Mouse (Mus musculus): ENCODE data around the gene Epop. TPM values are rescaled to one million over a fixed set of nuclear protein-coding genes. Genes with fewer than 3 reads are reported as not detected.

Epop gene
- polyA plus RNA-seq, 1 experiment from 2014 or later, result 1.3 TPM

GRCm38 (mm10) chr11:97669268-97669667, 39.8 kb upstream of the Epop start:
- H3K4me3 ChIP-seq (ENCODE audit: low read depth, low read length), result no peak overlapping the region
- no peaks in the 10 kb centered on the region for H3K9me3 ChIP-seq (replicated peaks; ENCODE audit: control insufficient read depth, low read length, poor library complexity, severe bottlenecking)
- no peak overlapping the region for H3K4me2 ChIP-seq (ENCODE audit: low read length)
- peaks cover 15% of the 10 kb centered on the region for H3K4me1 ChIP-seq (ENCODE audit: control insufficient read depth, insufficient read depth, low read length)
- H3K9ac ChIP-seq (ENCODE audit: low read depth, low read length), result no peak overlapping the region
- WGBS, result 42% methylated on average over 15 of the region's 15 CpGs
- no peak overlapping the region for H3K27ac ChIP-seq (ENCODE audit: low read length)
- H3K27me3 ChIP-seq (ENCODE audit: control insufficient read depth, insufficient read depth, low read depth, low read length), result no peaks in the 10 kb centered on the region
- H3K36me3 ChIP-seq (ENCODE audit: control insufficient read depth, insufficient read depth, low read length), result peaks cover 25% of the 10 kb centered on the region
- no peak for ATAC-seq

- H3K4me3 ChIP-seq (ENCODE audit: low read depth, low read length), result no peak overlapping the region
- H3K9me3 ChIP-seq (replicated peaks; ENCODE audit: control insufficient read depth, low read length, poor library complexity, severe bottlenecking), result no peaks in the 10 kb centered on the region
- no peaks in the 10 kb centered on the region for H3K27me3 ChIP-seq (ENCODE audit: control insufficient read depth, insufficient read depth, low read depth, low read length)
- peaks cover 17% of the 10 kb centered on the region for H3K4me1 ChIP-seq (ENCODE audit: control insufficient read depth, insufficient read depth, low read length)
- no peak overlapping the region for H3K27ac ChIP-seq (ENCODE audit: low read length)
- no peak overlapping the region for H3K9ac ChIP-seq (ENCODE audit: low read depth, low read length)
- H3K4me2 ChIP-seq (ENCODE audit: low read length), result no peak overlapping the region
- WGBS, result 93% methylated on average over 7 of the region's 7 CpGs
- no peak for ATAC-seq
- H3K36me3 ChIP-seq (ENCODE audit: control insufficient read depth, insufficient read depth, low read length), result peaks cover 19% of the 10 kb centered on the region
Measured at GRCm38 (mm10) chr11:97668160-97668559, 38.7 kb upstream of the Epop start.

DNA sequence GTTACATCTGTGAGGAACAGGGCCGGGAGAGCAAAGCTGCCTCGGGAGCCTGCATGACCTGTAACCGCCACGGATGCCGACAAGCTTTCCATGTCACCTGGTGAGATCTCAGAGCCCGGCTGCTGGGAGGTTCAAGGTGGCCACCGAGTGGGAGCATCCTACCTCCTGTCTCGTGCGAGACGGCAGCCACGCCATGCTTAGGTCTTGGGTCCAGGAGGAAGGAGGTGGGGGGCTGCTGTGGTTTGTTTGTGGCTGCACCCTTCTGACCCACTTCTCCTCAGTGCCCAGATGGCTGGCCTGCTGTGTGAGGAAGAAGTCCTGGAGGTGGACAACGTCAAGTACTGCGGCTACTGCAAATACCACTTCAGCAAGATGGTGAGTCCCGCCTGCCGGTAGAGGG, 37.3 kb upstream of the Epop start:
- Histone ChIP-seq H3K4me2 (ENCODE audit: low read length) (no peak overlapping the region), H3K9me3 (replicated peaks; ENCODE audit: control insufficient read depth, low read length, poor library complexity, severe bottlenecking) (no peaks in the 10 kb centered on the region), H3K27me3 (ENCODE audit: control insufficient read depth, insufficient read depth, low read depth, low read length) (peaks cover 3% of the 10 kb centered on the region), H3K4me1 (ENCODE audit: control insufficient read depth, insufficient read depth, low read length) (peaks cover 20% of the 10 kb centered on the region), H3K27ac (ENCODE audit: low read length) (no peak overlapping the region), H3K4me3 (ENCODE audit: low read depth, low read length) (no peak overlapping the region), H3K36me3 (ENCODE audit: control insufficient read depth, insufficient read depth, low read length) (peaks cover 12% of the 10 kb centered on the region; the same call in 1 of the 2 replicates), H3K9ac (ENCODE audit: low read depth, low read length) (0 out of 2 replicates have a peak overlapping the region, but pooled peaks have one; percentile 10)
- WGBS, result 93% methylated on average over 15 of the region's 15 CpGs
- ATAC-seq, result no peak

DNA sequence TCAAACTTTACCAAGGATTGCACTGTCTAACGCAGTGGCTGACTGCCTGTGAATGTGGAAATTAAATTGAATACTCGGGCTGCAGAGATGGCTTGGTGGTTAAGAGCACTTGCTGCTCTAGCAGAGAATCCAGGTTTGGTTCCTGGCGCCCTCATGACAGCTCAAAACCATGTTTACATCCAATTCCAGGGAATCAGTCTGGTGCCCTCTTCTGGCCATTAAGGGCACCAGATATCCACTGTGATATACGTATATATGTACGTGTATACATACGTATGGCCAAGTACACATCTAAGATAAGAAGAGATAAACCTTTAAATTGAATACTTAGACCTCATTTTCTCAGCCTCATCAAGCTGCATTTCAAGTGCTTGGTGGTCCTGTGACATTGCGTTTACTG, 36.7 kb upstream of the Epop start:
- no peak for ATAC-seq
- peaks cover 7% of the 10 kb centered on the region for H3K27me3 ChIP-seq (ENCODE audit: control insufficient read depth, insufficient read depth, low read depth, low read length)
- no peak overlapping the region for H3K4me2 ChIP-seq (ENCODE audit: low read length)
- no peak overlapping the region for H3K9ac ChIP-seq (ENCODE audit: low read depth, low read length)
- peaks cover 12% of the 10 kb centered on the region; the same call in 1 of the 2 replicates for H3K36me3 ChIP-seq (ENCODE audit: control insufficient read depth, insufficient read depth, low read length)
- 91% methylated on average over 7 of the region's 7 CpGs for WGBS
- H3K4me1 ChIP-seq (ENCODE audit: control insufficient read depth, insufficient read depth, low read length), result peaks cover 24% of the 10 kb centered on the region
- H3K9me3 ChIP-seq (replicated peaks; ENCODE audit: control insufficient read depth, low read length, poor library complexity, severe bottlenecking), result no peaks in the 10 kb centered on the region
- H3K4me3 ChIP-seq (ENCODE audit: low read depth, low read length), result no peak overlapping the region
- H3K27ac ChIP-seq (ENCODE audit: low read length), result no peak overlapping the region

- H3K9me3 ChIP-seq (replicated peaks; ENCODE audit: control insufficient read depth, low read length, poor library complexity, severe bottlenecking), result no peaks in the 10 kb centered on the region
- WGBS, result 84% methylated on average over 13 of the region's 13 CpGs
- H3K27ac ChIP-seq (ENCODE audit: low read length), result no peak overlapping the region
- peaks cover 7% of the 10 kb centered on the region; the same call in 1 of the 2 replicates for H3K36me3 ChIP-seq (ENCODE audit: control insufficient read depth, insufficient read depth, low read length)
- no peak for ATAC-seq
- H3K4me2 ChIP-seq (ENCODE audit: low read length), result peak overlapping the region; percentile 86; the same call in 1 of the 2 replicates
- no peak overlapping the region; the same call in 1 of the 2 replicates for H3K4me3 ChIP-seq (ENCODE audit: low read depth, low read length)
- H3K4me1 ChIP-seq (ENCODE audit: control insufficient read depth, insufficient read depth, low read length), result peaks cover 32% of the 10 kb centered on the region
- H3K27me3 ChIP-seq (ENCODE audit: control insufficient read depth, insufficient read depth, low read depth, low read length), result peaks cover 7% of the 10 kb centered on the region
- H3K9ac ChIP-seq (ENCODE audit: low read depth, low read length), result no peak overlapping the region; the same call in 1 of the 2 replicates
Measured at GRCm38 (mm10) chr11:97665431-97665830, 35.9 kb upstream of the Epop start.

DNA sequence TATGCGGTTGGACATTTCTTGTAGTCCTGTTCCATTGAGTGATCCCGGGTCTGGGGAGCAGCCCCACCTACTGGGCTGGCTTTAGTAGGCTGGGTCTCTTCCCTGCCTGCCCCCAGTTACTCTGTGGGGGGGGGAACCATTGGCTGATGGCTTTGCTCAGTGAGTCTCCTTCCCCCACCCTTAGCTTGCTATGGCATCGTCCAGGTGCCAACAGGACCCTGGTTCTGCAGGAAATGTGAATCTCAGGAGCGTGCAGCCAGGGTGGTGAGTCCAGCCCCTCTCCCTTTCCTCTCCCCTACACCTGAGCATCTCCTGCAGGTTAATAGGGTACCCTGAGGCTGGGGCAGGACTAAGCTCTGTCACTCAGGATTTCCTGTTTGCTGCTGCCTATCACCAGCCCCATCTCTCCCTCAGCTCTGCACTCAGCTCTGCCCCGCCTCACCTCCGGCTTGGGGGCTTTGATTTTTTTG, 35.3 kb upstream of the Epop start:
- Histone ChIP-seq H3K27ac (ENCODE audit: low read length) (no peak overlapping the region), H3K9ac (ENCODE audit: low read depth, low read length) (0 out of 2 replicates have a peak overlapping the region, but pooled peaks have one; percentile 15), H3K36me3 (ENCODE audit: control insufficient read depth, insufficient read depth, low read length) (peaks cover 6% of the 10 kb centered on the region; the same call in 1 of the 2 replicates), H3K4me3 (ENCODE audit: low read depth, low read length) (peak overlapping the region; percentile 95), H3K27me3 (ENCODE audit: control insufficient read depth, insufficient read depth, low read depth, low read length) (peaks cover 7% of the 10 kb centered on the region), H3K4me1 (ENCODE audit: control insufficient read depth, insufficient read depth, low read length) (peaks cover 32% of the 10 kb centered on the region), H3K4me2 (ENCODE audit: low read length) (peak overlapping the region; percentile 86), H3K9me3 (replicated peaks; ENCODE audit: control insufficient read depth, low read length, poor library complexity, severe bottlenecking) (no peaks in the 10 kb centered on the region)
- no peak for ATAC-seq
- 19% methylated on average over 6 of the region's 6 CpGs for WGBS

DNA sequence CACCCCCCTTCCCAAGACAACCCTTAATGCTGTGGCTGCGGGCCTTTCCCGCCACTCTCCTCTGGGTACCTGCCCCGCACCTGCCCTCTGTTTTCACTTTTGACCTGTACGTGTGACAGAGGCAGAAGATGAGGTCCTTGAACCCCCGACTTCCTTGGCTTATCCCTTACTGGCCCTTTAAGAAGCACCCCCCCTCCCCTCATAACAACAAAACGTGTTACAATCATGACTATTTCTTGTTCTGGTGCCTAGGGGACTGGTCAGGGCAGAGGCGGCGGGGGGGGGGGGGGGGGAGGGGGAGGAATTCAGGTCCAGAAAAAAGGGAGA, 34.8 kb upstream of the Epop start:
- WGBS, result 0% methylated on average over 6 of the region's 8 CpGs
- no peaks in the 10 kb centered on the region for H3K9me3 ChIP-seq (replicated peaks; ENCODE audit: control insufficient read depth, low read length, poor library complexity, severe bottlenecking)
- peaks cover 37% of the 10 kb centered on the region for H3K4me1 ChIP-seq (ENCODE audit: control insufficient read depth, insufficient read depth, low read length)
- peak overlapping the region; percentile 86 for H3K4me2 ChIP-seq (ENCODE audit: low read length)
- peak overlapping the region; percentile 90 for H3K9ac ChIP-seq (ENCODE audit: low read depth, low read length)
- no peak for ATAC-seq
- peak overlapping the region; percentile 95 for H3K4me3 ChIP-seq (ENCODE audit: low read depth, low read length)
- H3K27ac ChIP-seq (ENCODE audit: low read length), result peak overlapping the region; percentile 78; the same call in 1 of the 2 replicates
- peaks cover 7% of the 10 kb centered on the region for H3K27me3 ChIP-seq (ENCODE audit: control insufficient read depth, insufficient read depth, low read depth, low read length)
- H3K36me3 ChIP-seq (ENCODE audit: control insufficient read depth, insufficient read depth, low read length), result peaks cover 6% of the 10 kb centered on the region; the same call in 1 of the 2 replicates

DNA sequence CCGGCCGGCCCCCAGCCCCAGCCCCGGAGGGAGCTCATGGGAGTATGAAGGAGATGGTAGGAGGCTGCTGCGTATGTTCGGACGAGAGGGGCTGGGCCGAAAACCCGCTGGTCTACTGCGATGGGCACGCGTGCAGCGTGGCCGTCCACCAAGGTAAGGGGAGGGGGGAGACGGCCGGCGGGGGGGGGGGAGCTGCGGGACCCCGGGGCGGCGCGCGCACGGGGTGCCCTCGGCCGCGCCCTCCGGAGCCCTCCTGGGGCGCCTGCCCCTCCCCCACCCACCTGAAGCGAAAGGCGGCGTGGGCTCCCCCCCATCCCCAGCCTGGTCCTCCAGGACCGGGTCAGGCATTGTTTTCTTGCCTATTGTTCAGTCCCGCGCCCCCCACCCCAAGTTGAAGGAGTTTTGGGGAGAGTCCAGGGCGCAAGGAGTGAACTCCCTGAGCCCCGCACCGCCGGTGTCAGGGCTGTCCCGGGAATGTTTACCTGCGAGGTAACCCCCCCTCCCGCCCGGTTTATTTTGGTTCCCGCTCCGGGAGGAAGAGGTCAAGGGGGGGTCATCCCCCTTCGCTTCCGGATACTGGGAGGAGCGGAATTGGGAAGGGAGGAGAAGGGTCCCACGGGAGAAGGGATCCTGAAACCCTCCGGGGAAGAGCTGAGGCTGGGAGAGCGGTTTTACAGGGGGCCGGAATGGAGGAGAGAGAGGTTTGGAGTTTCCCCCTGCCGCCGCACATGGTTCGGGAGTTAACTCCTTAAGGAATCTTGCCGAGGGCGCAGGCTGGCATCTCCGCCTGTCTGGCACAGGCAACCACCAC, 34.2 kb upstream of the Epop start:
- Histone ChIP-seq H3K4me1 (ENCODE audit: control insufficient read depth, insufficient read depth, low read length) (peaks cover 35% of the 10 kb centered on the region), H3K9me3 (replicated peaks; ENCODE audit: control insufficient read depth, low read length, poor library complexity, severe bottlenecking) (no peaks in the 10 kb centered on the region), H3K27me3 (ENCODE audit: control insufficient read depth, insufficient read depth, low read depth, low read length) (peaks cover 7% of the 10 kb centered on the region), H3K4me2 (ENCODE audit: low read length) (peak overlapping the region; percentile 86), H3K4me3 (ENCODE audit: low read depth, low read length) (peak overlapping the region; percentile 95), H3K27ac (ENCODE audit: low read length) (peak overlapping the region; percentile 78), H3K36me3 (ENCODE audit: control insufficient read depth, insufficient read depth, low read length) (peaks cover 3% of the 10 kb centered on the region; the same call in 1 of the 2 replicates), H3K9ac (ENCODE audit: low read depth, low read length) (peak overlapping the region; percentile 90)
- peak; percentile 53; the same call in 1 of the 2 replicates for ATAC-seq
- WGBS, result 1% methylated on average over 30 of the region's 57 CpGs
